Mouse (Mus musculus) kidney, postnatal 14 days (tissue): ENCODE measurements around the gene Fpgs.

Experiments
- DNase-seq: peaks from one replicate; pipeline ENCODE4 v3.0.0; 2022; ENCODE audit warnings: mixed read lengths

Gene Fpgs

GRCm38 (mm10) chr2:32704021-32704421 is at the start of gene Fpgs:
Gene Fpgs, minus strand, starts transcription at chr2:32704145.
- peak; percentile 90 for DNase-seq

GRCm38 (mm10) chr2:32752181-32752580 is 48.2 kb upstream of the Fpgs start:
- no peak for DNase-seq

GRCm38 (mm10) chr2:32751665-32752033 is 47.7 kb upstream of the Fpgs start:
- no peak for DNase-seq

- DNase-seq, result peak; percentile 87
Measured at GRCm38 (mm10) chr2:32750887-32751664, 47.1 kb upstream of the Fpgs start.

- no peak for DNase-seq
Measured at GRCm38 (mm10) chr2:32750199-32750598, 46.3 kb upstream of the Fpgs start.

GRCm38 (mm10) chr2:32749082-32749481 is 45.1 kb upstream of the Fpgs start:
- DNase-seq, result no peak

- no peak for DNase-seq
Measured at GRCm38 (mm10) chr2:32744272-32744982, 40.5 kb upstream of the Fpgs start.

GRCm38 (mm10) chr2:32742173-32742531 is 38.2 kb upstream of the Fpgs start:
- DNase-seq, result no peak

- no peak for DNase-seq
Measured at GRCm38 (mm10) chr2:32741273-32742172, 37.6 kb upstream of the Fpgs start.

GRCm38 (mm10) chr2:32740916-32741272 is 36.9 kb upstream of the Fpgs start, which contains the start of gene 6330409D20Rik:
Gene 6330409D20Rik, minus strand, starts transcription at chr2:32741016.
- no peak for DNase-seq

- DNase-seq, result no peak
Measured at GRCm38 (mm10) chr2:32739311-32739710, 35.4 kb upstream of the Fpgs start.

- DNase-seq, result no peak
Measured at GRCm38 (mm10) chr2:32737008-32737407, 33.1 kb upstream of the Fpgs start.

- DNase-seq, result peak; percentile 59
Measured at GRCm38 (mm10) chr2:32736306-32736829, 32.4 kb upstream of the Fpgs start.

GRCm38 (mm10) chr2:32734933-32735332 is 31.0 kb upstream of the Fpgs start:
- peak; percentile 85 for DNase-seq

GRCm38 (mm10) chr2:32734480-32734879 is 30.5 kb upstream of the Fpgs start:
- DNase-seq, result peak; percentile 61

- DNase-seq, result no peak
Measured at GRCm38 (mm10) chr2:32732695-32733094, 28.8 kb upstream of the Fpgs start.

- DNase-seq, result no peak
Measured at GRCm38 (mm10) chr2:32731911-32732310, 28.0 kb upstream of the Fpgs start.

- peak; percentile 69 for DNase-seq
Measured at GRCm38 (mm10) chr2:32730854-32731253, 26.9 kb upstream of the Fpgs start.

- no peak for DNase-seq
Measured at GRCm38 (mm10) chr2:32729547-32729946, 25.6 kb upstream of the Fpgs start.

GRCm38 (mm10) chr2:32728463-32728862 is 24.5 kb upstream of the Fpgs start:
- peak; percentile 87 for DNase-seq

GRCm38 (mm10) chr2:32727435-32727834 is 23.5 kb upstream of the Fpgs start:
- DNase-seq, result peak; percentile 97

GRCm38 (mm10) chr2:32724832-32725790 is 21.2 kb upstream of the Fpgs start:
- peak; percentile 78 for DNase-seq
